In genomic region chr8:117039843-117040242, GRCm38 (mm10) we compare ENCODE assay signal across 19 mouse cellular contexts. TPM values are rescaled to one million over a fixed set of nuclear protein-coding genes. Genes with fewer than 3 reads are reported as not detected.
A peak's percentile ranks its signal among the peaks of the same experiment; 100 is the strongest.
DNase-seq lines count a peak whose midpoint lies in the region; ATAC-seq and TF ChIP-seq lines count a peak whose summit lies in the region.
"Had no signal": no experiment of that assay in that cellular context is flagged by ENCODE, and none has a peak within 500 bp of the region (broad histone marks: within the 10 kb centered on the region; RNA-seq: fewer than 3 reads in every experiment).

No protein-coding gene starts in this region.

- H3K9me3 ChIP-seq in hindbrain, embryonic 11.5 days (ENCODE audit: control insufficient read depth, low read length), result no peaks in the 10 kb centered on the region
- no peaks in the 10 kb centered on the region for H3K9me3 ChIP-seq in hindbrain, embryonic 12.5 days (replicated peaks)
- no peaks in the 10 kb centered on the region for H3K9me3 ChIP-seq in midbrain, embryonic 14.5 days (ENCODE audit: control insufficient read depth, low read length)

- no peak for TF ChIP-seq POLR2A in brain, embryonic 14.5 days (IDR thresholded peaks at IDR 0.05; ENCODE audit: borderline replicate concordance, extremely low read depth, insufficient read depth, insufficient read length, poor library complexity, severe bottlenecking)

- H3K9ac ChIP-seq in hindbrain, embryonic 11.5 days (ENCODE audit: low read depth, low read length), result no peak overlapping the region
- no peak overlapping the region for H3K9ac ChIP-seq in hindbrain, embryonic 12.5 days
- no peak overlapping the region for H3K9ac ChIP-seq in midbrain, embryonic 14.5 days (replicated peaks; ENCODE audit: low read length)

- peak; percentile 29 for DNase-seq in hindbrain, embryonic 11.5 days (ENCODE audit: low spot score)
- DNase-seq in ES-CJ7 (ENCODE audit: low read depth, low spot score), result peak; percentile 31
- DNase-seq in brain, embryonic 14.5 days (ENCODE audit: low read depth), result peak; percentile 66
- DNase-seq in midbrain, embryonic 14.5 days, result peak; percentile 67
- no peak for DNase-seq in testis, postnatal 14 days (ENCODE audit: low spot score)
- DNase-seq: adrenal gland, postnatal 25 days; B cell, adult 2 months; cerebellum, postnatal 25 days; gastrocnemius, postnatal 36 days; kidney, adult 9 months; kidney, postnatal 4 days; left cerebral cortex, postnatal 4 days; lung, adult 18-20 months; right cerebral cortex, postnatal 25 days had no signal

- 0 out of 2 replicates have a peak, but pooled peaks have one; percentile 49 for ATAC-seq in hindbrain, embryonic 11.5 days (ENCODE audit: low FRiP score)
- ATAC-seq in hindbrain, embryonic 12.5 days (ENCODE audit: low FRiP score), result no peak
- no peak for ATAC-seq in midbrain, embryonic 14.5 days (ENCODE audit: low FRiP score, low TSS enrichment)
- ATAC-seq in cerebellum, adult (ENCODE audit: insufficient number of reproducible peaks, low FRiP score, low TSS enrichment), result no peak
- ATAC-seq: inflammation-experienced regulatory T-cells, adult 6 months had no signal

- H3K27ac ChIP-seq in hindbrain, embryonic 11.5 days (ENCODE audit: low read depth, low read length), result no peak overlapping the region
- H3K27ac ChIP-seq in hindbrain, embryonic 12.5 days, result no peak overlapping the region
- H3K27ac ChIP-seq in midbrain, embryonic 14.5 days (replicated peaks; ENCODE audit: low read depth, low read length), result no peak overlapping the region

- no peak overlapping the region for H3K4me3 ChIP-seq in hindbrain, embryonic 11.5 days (ENCODE audit: low read depth, low read length)
- no peak overlapping the region for H3K4me3 ChIP-seq in hindbrain, embryonic 12.5 days
- no peak overlapping the region for H3K4me3 ChIP-seq in midbrain, embryonic 14.5 days (replicated peaks; ENCODE audit: low read depth, low read length)

- no peak overlapping the region for H3K4me2 ChIP-seq in hindbrain, embryonic 11.5 days (replicated peaks; ENCODE audit: low read depth, low read length)
- H3K4me2 ChIP-seq in hindbrain, embryonic 12.5 days (replicated peaks), result no peak overlapping the region
- no peak overlapping the region for H3K4me2 ChIP-seq in midbrain, embryonic 14.5 days (ENCODE audit: low read length)

- H3K27me3 ChIP-seq in hindbrain, embryonic 11.5 days (ENCODE audit: control insufficient read depth, insufficient read depth, low read length), result no peaks in the 10 kb centered on the region
- no peaks in the 10 kb centered on the region for H3K27me3 ChIP-seq in hindbrain, embryonic 12.5 days
- no peaks in the 10 kb centered on the region for H3K27me3 ChIP-seq in midbrain, embryonic 14.5 days (ENCODE audit: control insufficient read depth, insufficient read depth, low read length)

- no peaks in the 10 kb centered on the region for H3K4me1 ChIP-seq in hindbrain, embryonic 11.5 days (replicated peaks; ENCODE audit: control insufficient read depth, insufficient read depth, low read length)
- H3K4me1 ChIP-seq in hindbrain, embryonic 12.5 days, result 0 out of 2 replicates have a peak, but pooled peaks cover 9% of the 10 kb centered on the region
- H3K4me1 ChIP-seq in midbrain, embryonic 14.5 days (ENCODE audit: control insufficient read depth, insufficient read depth, low read length), result peaks cover 9% of the 10 kb centered on the region

- no peaks in the 10 kb centered on the region for H3K36me3 ChIP-seq in hindbrain, embryonic 11.5 days (ENCODE audit: control insufficient read depth, insufficient read depth, low read length)
- H3K36me3 ChIP-seq in hindbrain, embryonic 12.5 days, result no peaks in the 10 kb centered on the region
- no peaks in the 10 kb centered on the region for H3K36me3 ChIP-seq in midbrain, embryonic 14.5 days (ENCODE audit: control insufficient read depth, insufficient read depth, low read length)

- no peak for TF ChIP-seq CTCF in brain, embryonic 14.5 days (IDR thresholded peaks at IDR 0.05; ENCODE audit: borderline replicate concordance, extremely low read depth, insufficient read depth, insufficient read length)

- 43% methylated on average over 7 of the region's 7 CpGs for WGBS in hindbrain, embryonic 11.5 days
- 56% methylated on average over 7 of the region's 7 CpGs for WGBS in hindbrain, embryonic 12.5 days
- WGBS in midbrain, embryonic 14.5 days, result 17% methylated on average over 7 of the region's 7 CpGs

RNA-seq across cellular contexts. Expression of gene Pkd1l2, which starts 42.4 kb away (rescaled TPM):
- not detected in 2 replicates for polyA plus RNA-seq in hindbrain, embryonic 11.5 days (2014; fragmentation: Nextera tagmentation; extraction: Ambion mirVana)
- not detected in 2 replicates for polyA plus RNA-seq in hindbrain, embryonic 12.5 days (2016; fragmentation: Nextera tagmentation; extraction: Ambion mirVana)
- 0.01 TPM in 2 replicates for polyA plus RNA-seq in brain, embryonic 14.5 days (2012; rRNA removed)
- polyA plus RNA-seq in midbrain, embryonic 14.5 days (2014; fragmentation: Nextera tagmentation; extraction: Ambion mirVana), result 0.12 TPM in 1 of 2 replicates, not detected in the other
- polyA plus RNA-seq: liver, adult 2 months had no signal

RNA-seq across cellular contexts. Expression of gene Gcsh, which starts 46.5 kb away (rescaled TPM):
- 149 and 150 TPM in 2 replicates for polyA plus RNA-seq in hindbrain, embryonic 11.5 days (2014; fragmentation: Nextera tagmentation; extraction: Ambion mirVana)
- 95.3 and 98.7 TPM in 2 replicates for polyA plus RNA-seq in hindbrain, embryonic 12.5 days (2016; fragmentation: Nextera tagmentation; extraction: Ambion mirVana)
- 52.1 and 56.8 TPM in 2 replicates for polyA plus RNA-seq in brain, embryonic 14.5 days (2012; rRNA removed)
- polyA plus RNA-seq in midbrain, embryonic 14.5 days (2014; fragmentation: Nextera tagmentation; extraction: Ambion mirVana), result 82.2 and 87.5 TPM in 2 replicates

RNA-seq across cellular contexts. Expression of gene Bco1, which starts 55.8 kb away (rescaled TPM):
- polyA plus RNA-seq in hindbrain, embryonic 11.5 days (2014; fragmentation: Nextera tagmentation; extraction: Ambion mirVana), result 0.25 and 0.45 TPM in 2 replicates
- polyA plus RNA-seq in hindbrain, embryonic 12.5 days (2016; fragmentation: Nextera tagmentation; extraction: Ambion mirVana), result 0.17 and 0.33 TPM in 2 replicates
- 0.11 and 0.12 TPM in 2 replicates for polyA plus RNA-seq in brain, embryonic 14.5 days (2012; rRNA removed)
- 0.18 TPM in 1 of 2 replicates, not detected in the other for polyA plus RNA-seq in midbrain, embryonic 14.5 days (2014; fragmentation: Nextera tagmentation; extraction: Ambion mirVana)
- polyA plus RNA-seq: heart, postnatal 0 days; inflammation-experienced regulatory T-cells, adult 6 months had no signal
